Mouse (Mus musculus) cerebral cortex, adult 2 months (tissue): Measurements from ENCODE around the gene Eif1ad.

Source experiments
- WGBS: fragments of 180-500 bp; shearing (Covaris S2); methylation state at CpG from one replicate; pipeline ENCODE4 v1.1.7; 2018; 5-methylcytosine and 5-hydroxymethylcytosine counted together

The Eif1ad gene

DNA sequence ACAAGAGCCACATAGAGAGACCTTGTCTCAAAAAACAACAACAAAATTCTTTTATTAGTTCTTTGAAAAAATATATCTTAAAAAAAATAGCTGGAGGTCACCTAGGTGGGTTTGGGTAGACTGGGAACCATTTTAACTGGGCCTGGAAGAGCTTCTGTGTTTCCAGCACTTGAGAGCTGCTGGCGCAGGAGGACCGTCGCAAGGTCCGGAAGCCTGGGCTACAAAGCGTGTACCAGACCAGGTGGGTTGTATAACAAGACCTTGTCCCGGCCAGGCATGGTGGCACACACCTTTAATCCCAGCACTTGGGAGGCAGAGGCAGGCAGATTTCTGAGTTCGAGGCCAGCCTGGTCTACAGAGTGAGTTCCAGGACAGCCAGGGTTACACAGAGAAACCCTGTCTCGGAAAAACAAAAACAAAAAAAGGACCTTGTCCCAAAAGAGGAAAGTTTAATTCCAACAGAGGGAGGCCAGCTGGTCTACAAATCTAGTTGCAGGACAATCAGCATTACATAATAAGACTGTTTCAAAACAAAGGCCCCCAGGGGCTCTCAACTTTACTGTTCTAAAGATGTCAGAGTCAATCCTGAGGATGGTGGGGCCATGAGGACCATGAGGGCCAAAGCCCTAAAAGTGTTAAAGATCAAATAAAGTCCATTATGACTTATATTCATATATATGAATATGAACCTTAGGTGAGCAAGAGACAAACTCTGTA lies 52.4 kb downstream of the Eif1ad start:
- WGBS, result 94% methylated on average over 8 of the region's 8 CpGs

DNA sequence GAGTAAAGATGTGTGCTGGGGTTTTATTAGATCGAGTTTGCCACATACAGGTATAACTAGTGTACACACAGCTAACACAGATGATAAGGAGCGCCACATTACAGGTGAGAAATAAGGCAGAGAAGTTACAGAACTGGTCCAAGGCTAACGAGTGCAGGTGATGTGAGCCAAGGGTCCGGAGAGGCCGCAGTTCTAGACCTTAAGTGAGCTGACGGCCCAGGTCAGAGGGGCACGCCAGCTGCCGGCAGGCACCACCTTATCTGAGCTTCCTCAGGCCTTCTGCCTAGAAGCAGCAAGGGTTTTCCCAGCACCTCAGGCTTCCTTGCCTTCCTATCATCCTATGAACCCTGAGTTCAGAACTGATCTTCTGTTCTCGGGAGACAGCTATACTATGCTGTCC lies 53.1 kb downstream of the Eif1ad start:
- 97% methylated on average over 9 of the region's 9 CpGs for WGBS

- WGBS, result 86% methylated on average over 6 of the region's 6 CpGs
These were observed 54.0 kb downstream of the Eif1ad start for GRCm38 (mm10) chr19:5420579-5420978.
